Mouse (Mus musculus): ENCODE data around the gene Tpp1. TPM values are rescaled to one million over a fixed set of nuclear protein-coding genes. Genes with fewer than 3 reads are reported as not detected.

The Tpp1 gene
- total RNA-seq, 2 experiments from 2014 or later: 37.5 to 38.7 TPM

DNA sequence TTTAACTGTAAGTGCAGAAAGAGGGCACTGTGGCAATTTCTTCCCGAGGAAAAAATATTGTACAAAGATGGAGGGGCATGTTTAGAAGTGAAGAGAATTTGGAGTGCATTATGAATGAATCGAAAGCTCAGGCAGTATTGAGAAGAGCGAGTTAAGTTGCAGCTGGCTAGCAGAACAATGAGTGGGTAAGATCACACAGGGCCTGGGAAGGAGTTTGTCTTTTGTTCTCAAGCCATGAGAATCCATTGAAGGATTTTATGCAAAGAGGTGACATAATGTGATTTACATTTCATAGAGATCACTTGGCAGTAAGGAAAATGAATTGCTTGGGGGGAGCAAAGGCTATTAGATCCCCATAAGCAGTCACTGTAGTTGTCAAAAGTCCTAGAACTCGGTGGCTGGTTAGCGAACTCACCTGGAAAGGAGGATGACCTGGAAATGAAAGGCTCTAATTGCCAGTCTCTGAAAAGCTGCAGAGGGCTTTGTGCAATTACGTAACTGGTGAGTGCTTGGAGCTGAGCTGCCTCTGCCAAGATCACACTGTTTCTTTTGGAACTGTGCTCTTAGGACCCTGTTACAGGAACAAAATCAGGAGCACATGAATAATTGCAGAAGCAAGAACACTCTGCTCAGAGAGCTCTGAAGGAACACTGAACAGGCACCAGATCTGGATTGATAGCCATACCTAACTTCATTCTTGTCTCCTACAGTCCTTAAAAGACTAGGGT, 23.2 kb downstream of the Tpp1 start:
- DNase-seq: no peak

GRCm38 (mm10) chr7:105726980-105727325, 25.1 kb downstream of the Tpp1 start:
- no peak for DNase-seq

- DNase-seq: no peak
Measured at GRCm38 (mm10) chr7:105726144-105726979, 25.7 kb downstream of the Tpp1 start.

DNA sequence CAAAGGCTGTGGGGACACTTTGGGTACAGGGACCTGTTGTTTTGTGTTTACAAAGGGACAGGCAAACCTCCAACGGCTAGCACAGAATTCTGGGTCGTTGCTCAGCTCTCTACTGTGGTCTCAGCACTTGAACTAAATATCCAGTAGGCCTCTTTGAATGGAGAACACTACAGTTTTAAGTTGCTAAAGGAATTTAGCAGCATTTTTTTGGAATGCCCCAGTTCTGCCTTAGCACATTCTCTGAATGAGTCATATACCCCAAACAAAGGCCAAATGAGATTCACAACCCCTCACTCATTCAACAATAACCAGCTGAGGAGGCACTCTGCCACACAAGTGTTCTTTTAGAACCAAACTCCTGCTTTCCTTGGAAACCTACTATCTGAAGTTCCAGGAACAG, 30.1 kb downstream of the Tpp1 start:
- DNase-seq: no peak

GRCm38 (mm10) chr7:105715366-105715765, 36.7 kb downstream of the Tpp1 start:
- DNase-seq: no peak

- no peak for DNase-seq
Measured at GRCm38 (mm10) chr7:105708733-105709132, 43.3 kb downstream of the Tpp1 start.

DNA sequence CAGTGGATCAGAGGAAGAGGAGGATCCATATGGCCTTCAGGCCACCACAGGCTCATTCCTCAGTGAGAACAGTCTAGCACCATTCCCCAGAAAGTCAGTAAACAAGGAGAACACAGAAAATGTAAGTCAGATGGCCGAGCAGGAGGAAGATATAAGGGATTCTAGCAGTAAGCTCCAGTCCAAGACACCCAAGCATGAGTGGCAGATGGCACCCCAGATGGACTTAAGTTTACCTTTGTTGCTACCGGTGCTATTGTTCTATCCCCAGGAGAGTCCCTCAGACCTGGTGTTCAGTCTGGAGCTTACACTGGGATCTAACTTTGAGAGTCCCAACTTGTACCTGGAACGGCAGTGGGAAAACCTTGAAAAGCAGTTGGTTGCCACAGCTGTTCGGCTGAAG, 48.2 kb downstream of the Tpp1 start:
- no peak for DNase-seq

DNA sequence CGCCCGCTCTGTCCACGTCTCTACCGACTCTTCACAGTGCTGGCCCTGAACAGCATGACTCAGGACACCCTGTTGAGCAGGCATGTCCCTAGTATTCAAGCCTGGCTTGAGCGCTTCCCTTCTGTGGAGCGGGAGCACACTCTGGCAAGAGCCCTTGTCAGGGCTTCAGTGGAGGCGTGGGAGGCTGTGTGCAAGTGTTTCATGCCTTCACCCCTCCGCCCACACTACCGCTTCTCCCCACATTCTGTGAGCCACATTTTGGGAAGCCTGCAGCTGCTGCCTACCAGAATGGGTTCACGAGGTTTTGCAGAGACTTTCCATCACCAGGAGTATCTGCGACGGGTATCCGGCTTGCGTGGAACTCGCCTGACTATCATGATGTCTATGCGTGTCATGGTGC, 48.9 kb downstream of the Tpp1 start:
- no peak for DNase-seq

Other genes starting within 250 kb of the Tpp1 start
- gene Smpd1, start 197.9 kb downstream of the Tpp1 start, total RNA-seq (2021): 10 to 100 TPM; 48.6 to 51.5 TPM
- 1 to 10 TPM; 6.5 to 9.1 TPM for gene Apbb1, start 170.6 kb downstream of the Tpp1 start, total RNA-seq (2021)
- not detected for gene Hpx, start 152.1 kb downstream of the Tpp1 start, total RNA-seq (2021)
- 10 to 100 TPM; 14.7 to 17.0 TPM for gene Trim3, start 118.7 kb downstream of the Tpp1 start, total RNA-seq (2021)
- gene Timm10b, start 112.2 kb downstream of the Tpp1 start, total RNA-seq (2021): 10 to 100 TPM; 58.3 to 59.5 TPM
- gene Arfip2, start 111.8 kb downstream of the Tpp1 start, total RNA-seq (2021): 10 to 100 TPM in 1 of 2 experiments, 1 to 10 TPM in 1; 9.9 to 11.0 TPM
- 1 to 10 TPM; 1.8 to 3.1 TPM for gene Gm45799, start 111.7 kb downstream of the Tpp1 start, total RNA-seq (2021)
- gene Dnhd1, start 101.4 kb downstream of the Tpp1 start, total RNA-seq (2021): under 1 TPM; 0.69 to 0.99 TPM
- 10 to 100 TPM; 49.9 to 59.5 TPM for gene Ilk, start 15.6 kb downstream of the Tpp1 start, total RNA-seq (2021)
- gene Rrp8, start 14.8 kb downstream of the Tpp1 start, total RNA-seq (2021): 1 to 10 TPM; 8.9 to 9.0 TPM
- 10 to 100 TPM; 79.5 to 84.6 TPM for gene Taf10, start 7.9 kb downstream of the Tpp1 start, total RNA-seq (2021)
- gene Dchs1, start 35.4 kb upstream of the Tpp1 start, total RNA-seq (2021): 1 to 10 TPM; 4.3 to 5.3 TPM
- gene Mrpl17, start 58.9 kb upstream of the Tpp1 start, total RNA-seq (2021): 100 to 1,000 TPM in 1 of 2 experiments, 10 to 100 TPM in 1; 98.2 to 104 TPM
- gene Gm4070, start 201.7 kb upstream of the Tpp1 start, total RNA-seq (2021): 1 to 10 TPM; 3.0 to 3.6 TPM